Mouse (Mus musculus) forebrain, postnatal 0 days (tissue): ENCODE measurements around the gene Mmp15. TPM values are rescaled to one million over a fixed set of nuclear protein-coding genes. Genes with fewer than 3 reads are reported as not detected.

Source experiments
- ATAC-seq: fragments of 200-750 bp; cut with Nextera tagmentation; 2 replicates; pipeline ENCODE4 v1.8.0; 2017; ENCODE audit warnings: mild to moderate bottlenecking, moderate library complexity
- DNase-seq: peaks from one replicate; pipeline ENCODE4 v3.0.0-alpha.2; 2015
- H3K27ac ChIP-seq: fragments of 300-500 bp; sonication (generic); 2 replicates; pipeline ENCODE4 v1.5.1; 2014; ENCODE audit warnings: low read depth, mild to moderate bottlenecking, antibody characterized with exemption, low read length, moderate library complexity, mixed read lengths
- H3K27me3 ChIP-seq: fragments of 300-500 bp; sonication (generic); 2 replicates; pipeline ENCODE4 v1.6.1; 2014; ENCODE audit warnings: mild to moderate bottlenecking, low read length, mixed read lengths; ENCODE audit not compliant: insufficient read depth
- H3K36me3 ChIP-seq: fragments of 300-500 bp; sonication (generic); 2 replicates; pipeline ENCODE4 v1.6.1; 2014; ENCODE audit warnings: mild to moderate bottlenecking, moderate library complexity; ENCODE audit not compliant: insufficient read depth
- H3K4me1 ChIP-seq: fragments of 300-500 bp; sonication (generic); 2 replicates; pipeline ENCODE4 v1.6.1; 2014; ENCODE audit warnings: antibody characterized with exemption; ENCODE audit not compliant: insufficient read depth
- H3K4me2 ChIP-seq: fragments of 300-500 bp; sonication (generic); 2 replicates; pipeline ENCODE4 v1.6.1; 2014; ENCODE audit warnings: low read depth, mild to moderate bottlenecking, moderate library complexity
- H3K4me3 ChIP-seq: fragments of 300-500 bp; sonication (generic); 2 replicates; pipeline ENCODE4 v1.5.1; 2014; ENCODE audit warnings: low read depth, low read length, mixed read lengths
- H3K9ac ChIP-seq: fragments of 300-500 bp; sonication (generic); 2 replicates; pipeline ENCODE4 v1.6.1; 2014; ENCODE audit warnings: mild to moderate bottlenecking
- H3K9me3 ChIP-seq: fragments of 300-500 bp; sonication (generic); 2 replicates; pipeline ENCODE4 v1.6.1; 2016; ENCODE audit warnings: low read length
- CTCF ChIP-seq: sonication (generic); IDR thresholded peaks from 2 replicates; pipeline ENCODE4 v1.5.1; 2016; ENCODE audit warnings: antibody characterized with exemption, control low read depth, low read depth
- WGBS: fragments of 180-500 bp; shearing (Covaris S2); extraction: QIAGEN DNeasy Blood & Tissue Kit; methylation state at CpG from one replicate; pipeline ENCODE4 v1.1.7; 2014; 5-methylcytosine and 5-hydroxymethylcytosine counted together
- polyA plus RNA-seq: library from polyadenylated mRNA; unstranded; fragments of >200 nt; fragmentation: Nextera tagmentation; extraction: Ambion mirVana; gene quantifications from 2 replicates; pipeline ENCODE4 v1.2.1, GENCODE M21; 2015
- total RNA-seq: library from RNA; depleted of rRNA; stranded (reverse); fragments of >200 nt; gene quantifications from 2 replicates; pipeline ENCODE4 v1.2.3, GENCODE M21; 2014

The Mmp15 gene
- total and polyA plus RNA-seq, 2 experiments from 2014 or later, result 13.9 to 40.3 TPM

GRCm38 (mm10) chr8:95390312-95390711 is 38.2 kb downstream of the Mmp15 start:
- no peak for ATAC-seq
- no peak overlapping the region for H3K9ac ChIP-seq
- TF ChIP-seq CTCF, result no peak
- H3K4me2 ChIP-seq, result no peak overlapping the region
- H3K4me3 ChIP-seq, result no peak overlapping the region
- no peaks in the 10 kb centered on the region for H3K4me1 ChIP-seq
- no peak for DNase-seq
- no peaks in the 10 kb centered on the region for H3K27me3 ChIP-seq
- no peaks in the 10 kb centered on the region for H3K36me3 ChIP-seq
- 72% methylated on average over 4 of the region's 4 CpGs for WGBS
- H3K9me3 ChIP-seq, result peaks cover 1% of the 10 kb centered on the region; the same call in 1 of the 2 replicates
- no peak overlapping the region for H3K27ac ChIP-seq

GRCm38 (mm10) chr8:95391101-95391500 is 39.0 kb downstream of the Mmp15 start:
- H3K9me3 ChIP-seq, result no peaks in the 10 kb centered on the region
- no peak overlapping the region for H3K27ac ChIP-seq
- H3K4me2 ChIP-seq, result no peak overlapping the region
- ATAC-seq (no peak), DNase-seq (no peak)
- no peak overlapping the region for H3K9ac ChIP-seq
- no peaks in the 10 kb centered on the region for H3K4me1 ChIP-seq
- no peaks in the 10 kb centered on the region for H3K27me3 ChIP-seq
- no peak overlapping the region for H3K4me3 ChIP-seq
- TF ChIP-seq CTCF, result no peak
- WGBS, result 78% methylated on average over 7 of the region's 7 CpGs
- no peaks in the 10 kb centered on the region for H3K36me3 ChIP-seq

- Histone ChIP-seq H3K27ac (no peak overlapping the region), H3K4me2 (no peak overlapping the region), H3K9me3 (no peaks in the 10 kb centered on the region), H3K4me1 (no peaks in the 10 kb centered on the region), H3K4me3 (no peak overlapping the region), H3K9ac (no peak overlapping the region), H3K27me3 (no peaks in the 10 kb centered on the region), H3K36me3 (no peaks in the 10 kb centered on the region)
- ATAC-seq (no peak), DNase-seq (no peak)
- WGBS, result 65% methylated on average over 5 of the region's 5 CpGs
- TF ChIP-seq CTCF, result no peak
Measured at GRCm38 (mm10) chr8:95392604-95393003, 40.5 kb downstream of the Mmp15 start.

- Histone ChIP-seq H3K9me3 (no peaks in the 10 kb centered on the region), H3K27me3 (no peaks in the 10 kb centered on the region), H3K4me1 (no peaks in the 10 kb centered on the region), H3K27ac (no peak overlapping the region), H3K9ac (no peak overlapping the region), H3K4me3 (no peak overlapping the region), H3K4me2 (no peak overlapping the region), H3K36me3 (no peaks in the 10 kb centered on the region)
- no peak for TF ChIP-seq CTCF
- DNase-seq, result no peak
- ATAC-seq, result no peak
- WGBS, result 54% methylated on average over 8 of the region's 8 CpGs
Measured at GRCm38 (mm10) chr8:95395186-95395918, 43.3 kb downstream of the Mmp15 start.

GRCm38 (mm10) chr8:95396752-95397151 is 44.7 kb downstream of the Mmp15 start:
- Histone ChIP-seq H3K4me2 (no peak overlapping the region), H3K4me1 (no peaks in the 10 kb centered on the region), H3K27me3 (no peaks in the 10 kb centered on the region), H3K9me3 (no peaks in the 10 kb centered on the region), H3K27ac (no peak overlapping the region), H3K4me3 (no peak overlapping the region), H3K36me3 (no peaks in the 10 kb centered on the region), H3K9ac (no peak overlapping the region)
- ATAC-seq, result no peak
- no peak for TF ChIP-seq CTCF
- 78% methylated on average over 11 of the region's 11 CpGs for WGBS
- DNase-seq, result no peak

GRCm38 (mm10) chr8:95397201-95397600 is 45.1 kb downstream of the Mmp15 start:
- no peak for TF ChIP-seq CTCF
- H3K36me3 ChIP-seq, result no peaks in the 10 kb centered on the region
- H3K4me2 ChIP-seq, result no peak overlapping the region
- no peak overlapping the region for H3K27ac ChIP-seq
- WGBS, result 29% methylated on average over 5 of the region's 5 CpGs
- H3K9ac ChIP-seq, result no peak overlapping the region
- peak; percentile 23; the same call in 1 of the 2 replicates for ATAC-seq
- DNase-seq, result no peak
- no peaks in the 10 kb centered on the region for H3K9me3 ChIP-seq
- no peaks in the 10 kb centered on the region for H3K27me3 ChIP-seq
- H3K4me1 ChIP-seq, result no peaks in the 10 kb centered on the region
- H3K4me3 ChIP-seq, result no peak overlapping the region

GRCm38 (mm10) chr8:95399131-95399530 is 47.1 kb downstream of the Mmp15 start:
- Histone ChIP-seq H3K9me3 (no peaks in the 10 kb centered on the region), H3K4me3 (no peak overlapping the region), H3K36me3 (no peaks in the 10 kb centered on the region), H3K4me2 (no peak overlapping the region), H3K27ac (no peak overlapping the region), H3K9ac (no peak overlapping the region), H3K27me3 (no peaks in the 10 kb centered on the region), H3K4me1 (no peaks in the 10 kb centered on the region)
- no peak for TF ChIP-seq CTCF
- ATAC-seq, result no peak
- DNase-seq, result no peak
- WGBS, result 91% methylated on average over 9 of the region's 9 CpGs
